16 mouse cellular contexts compared by ENCODE assay signal in the genomic region with DNA sequence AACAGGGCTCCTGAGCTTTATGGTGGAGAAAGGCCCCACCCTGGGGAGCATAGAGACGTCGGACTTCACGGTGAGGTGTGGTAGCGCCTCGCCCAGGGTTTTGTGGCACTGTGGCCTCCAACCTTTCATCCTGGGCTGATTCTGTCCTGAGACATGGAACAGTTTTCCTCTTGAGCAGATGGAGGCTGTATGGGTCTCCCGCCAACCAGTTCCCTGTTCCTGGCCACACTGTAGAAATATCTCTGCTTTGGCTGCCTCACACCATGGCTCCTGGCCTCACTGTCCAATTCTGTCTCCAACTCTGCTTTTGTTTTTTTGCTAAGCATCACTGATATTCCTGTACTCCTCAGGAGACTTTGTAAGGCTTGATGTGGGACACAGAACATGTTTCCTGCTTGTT. TPM values are rescaled to one million over a fixed set of nuclear protein-coding genes. Genes with fewer than 3 reads are reported as not detected.
DNase-seq lines count a peak whose midpoint lies in the region; ATAC-seq lines count a peak whose summit lies in the region.
"Had no signal": no experiment of that assay in that cellular context is flagged by ENCODE, and none has a peak within 500 bp of the region (broad histone marks: within the 10 kb centered on the region; RNA-seq: fewer than 3 reads in every experiment).

No protein-coding gene starts in this region.

- intact Hi-C loops in gastrocnemius, postnatal 14 days (cut with DNase I; ENCODE audit: low total_unique reads): no loop called here

- ATAC-seq in cerebellum, adult (ENCODE audit: insufficient number of reproducible peaks, low FRiP score, low TSS enrichment): peak; percentile 26; the same call in 1 of the 2 replicates
- ATAC-seq: forebrain, embryonic 15.5 days; intestine, postnatal 0 days had no signal

- no peak for DNase-seq in cerebellum, postnatal 4 days (ENCODE audit: low spot score in 2 of 2)
- peak; percentile 62 for DNase-seq in brain, adult 2 months (ENCODE audit: low read depth, low spot score)
- DNase-seq in cerebellum, adult 9-11 months: peak; percentile 56
- DNase-seq in cerebellum, postnatal 25 days: peak; percentile 58 to 68
- no peak for DNase-seq in gastrocnemius, postnatal 14 days
- DNase-seq in gastrocnemius, adult 8-10 months (ENCODE audit: low spot score in 2 of 2): no peak
- no peak for DNase-seq in gastrocnemius, postnatal 4 days (ENCODE audit: low spot score in 2 of 2)
- DNase-seq: adrenal gland, postnatal 10 days; adrenal gland, postnatal 36 days; embryo, embryonic 11 days; gastrocnemius, postnatal 10 days; heart, adult 18-20 months; kidney, adult 2 months had no signal

RNA-seq across cellular contexts. Expression of gene C1qtnf12, which starts 6.6 kb away (rescaled TPM):
- 10 to 100 TPM; 13.3 to 19.9 TPM for total RNA-seq in gastrocnemius, postnatal 14 days (2021)
- 10 to 100 TPM; 14.6 to 22.4 (median 20.8) TPM for total RNA-seq in gastrocnemius, adult 8-10 months (2022)
- 10 to 100 TPM; 24.0 to 36.0 TPM for total RNA-seq in gastrocnemius, postnatal 4 days (2021)

RNA-seq across cellular contexts. Expression of gene Ube2j2, which starts 11.9 kb away (rescaled TPM):
- 10 to 100 TPM; 46.3 to 51.7 TPM for total RNA-seq in gastrocnemius, postnatal 14 days (2021)
- total RNA-seq in gastrocnemius, adult 8-10 months (2022): 10 to 100 TPM; 53.4 to 69.1 (median 58.7) TPM
- 10 to 100 TPM; 59.6 to 74.0 TPM for total RNA-seq in gastrocnemius, postnatal 4 days (2021)

RNA-seq across cellular contexts. Expression of gene B3galt6, which starts 37.0 kb away (rescaled TPM):
- total RNA-seq in gastrocnemius, postnatal 14 days (2021): 1 to 10 TPM; 2.6 TPM
- 1 to 10 TPM in 3 of 4 experiments, under 1 TPM in 1; 0.94 to 1.8 (median 1.6) TPM for total RNA-seq in gastrocnemius, adult 8-10 months (2022)
- total RNA-seq in gastrocnemius, postnatal 4 days (2021): 1 to 10 TPM; 4.8 to 6.0 TPM

RNA-seq across cellular contexts. Expression of gene Sdf4, which starts 37.2 kb away (rescaled TPM):
- 10 to 100 TPM; 77.4 to 78.0 TPM for total RNA-seq in gastrocnemius, postnatal 14 days (2021)
- total RNA-seq in gastrocnemius, adult 8-10 months (2022): 10 to 100 TPM; 68.8 to 85.8 (median 77.5) TPM
- 100 to 1,000 TPM; 116 to 117 TPM for total RNA-seq in gastrocnemius, postnatal 4 days (2021)

RNA-seq across cellular contexts. Expression of gene Tnfrsf4, which starts 58.2 kb away (rescaled TPM):
- total RNA-seq in gastrocnemius, postnatal 14 days (2021): under 1 TPM; 0.64 to 0.82 TPM
- 1 to 10 TPM in 3 of 4 experiments, under 1 TPM in 1; 0.65 to 1.9 (median 1.4) TPM for total RNA-seq in gastrocnemius, adult 8-10 months (2022)
- total RNA-seq in gastrocnemius, postnatal 4 days (2021): 1 to 10 TPM in 1 of 2 experiments, under 1 TPM in 1; 0.93 to 1.4 TPM

Comparison
In these comparisons a context has a peak if more than half of its experiments do, and no peak if none do; other contexts are left out.
1. DNase-seq: peak in brain, adult 2 months (single experiment), cerebellum, adult 9-11 months (single experiment) and cerebellum, postnatal 25 days (2 of 2); none in cerebellum, postnatal 4 days (0 of 2), gastrocnemius, postnatal 14 days (single experiment), gastrocnemius, adult 8-10 months (0 of 2) and gastrocnemius, postnatal 4 days (0 of 2).